Mouse (Mus musculus): ENCODE results near the gene Cyth4. TPM values are rescaled to one million over a fixed set of nuclear protein-coding genes. Genes with fewer than 3 reads are reported as not detected.

Cyth4 gene
- polyA plus RNA-seq, 1 experiment from 2014 or later: 14.5 TPM

GRCm38 (mm10) chr15:78643633-78644032 is 46.8 kb downstream of the Cyth4 start:
- no peaks in the 10 kb centered on the region for H3K4me1 ChIP-seq (ENCODE audit: insufficient read depth, low read depth, low read length)
- H3K4me2 ChIP-seq (replicated peaks; ENCODE audit: low read depth, low read length): no peak overlapping the region
- no peaks in the 10 kb centered on the region for H3K9me3 ChIP-seq (ENCODE audit: low read length)
- DNase-seq (ENCODE audit: low spot score) (no peak), ATAC-seq (no peak)
- H3K36me3 ChIP-seq (ENCODE audit: insufficient read depth, low read length): no peaks in the 10 kb centered on the region
- WGBS: 12% methylated on average over 6 of the region's 6 CpGs
- no peak overlapping the region for H3K27ac ChIP-seq (ENCODE audit: low read length)
- TF ChIP-seq CTCF (IDR thresholded peaks at IDR 0.05) (no peak), EP300 (IDR thresholded peaks at IDR 0.05) (no peak)
- no peak overlapping the region for H3K9ac ChIP-seq (replicated peaks; ENCODE audit: low read depth)
- no peaks in the 10 kb centered on the region for H3K27me3 ChIP-seq (replicated peaks; ENCODE audit: insufficient read depth, low read length)
- H3K4me3 ChIP-seq (ENCODE audit: low read depth, low read length): no peak overlapping the region

GRCm38 (mm10) chr15:78644606-78645005 is 47.8 kb downstream of the Cyth4 start:
- 38% methylated on average over 8 of the region's 8 CpGs for WGBS

GRCm38 (mm10) chr15:78647746-78648145 is 50.9 kb downstream of the Cyth4 start:
- no peaks in the 10 kb centered on the region for H3K9me3 ChIP-seq (ENCODE audit: low read length)
- H3K27ac ChIP-seq (ENCODE audit: low read length): no peak overlapping the region
- H3K4me1 ChIP-seq (ENCODE audit: insufficient read depth, low read depth, low read length): no peaks in the 10 kb centered on the region
- no peak overlapping the region for H3K9ac ChIP-seq (replicated peaks; ENCODE audit: low read depth)
- ATAC-seq (no peak), DNase-seq (ENCODE audit: low spot score) (no peak)
- H3K36me3 ChIP-seq (ENCODE audit: insufficient read depth, low read length): no peaks in the 10 kb centered on the region
- H3K4me2 ChIP-seq (replicated peaks; ENCODE audit: low read depth, low read length): no peak overlapping the region
- no peaks in the 10 kb centered on the region for H3K27me3 ChIP-seq (replicated peaks; ENCODE audit: insufficient read depth, low read length)
- H3K4me3 ChIP-seq (ENCODE audit: low read depth, low read length): no peak overlapping the region
- TF ChIP-seq EP300 (IDR thresholded peaks at IDR 0.05): no peak
- no peak for TF ChIP-seq CTCF (IDR thresholded peaks at IDR 0.05)
- WGBS: 71% methylated on average over 4 of the region's 4 CpGs

More at GRCm38 (mm10) chr15:78644606-78645005, 47.8 kb downstream of the Cyth4 start:
- no peak overlapping the region for H3K27ac ChIP-seq (ENCODE audit: low read length)
- no peaks in the 10 kb centered on the region for H3K27me3 ChIP-seq (replicated peaks; ENCODE audit: insufficient read depth, low read length)
- H3K9ac ChIP-seq (replicated peaks; ENCODE audit: low read depth): no peak overlapping the region
- TF ChIP-seq EP300 (IDR thresholded peaks at IDR 0.05): no peak
- TF ChIP-seq CTCF (IDR thresholded peaks at IDR 0.05): no peak
- no peaks in the 10 kb centered on the region for H3K4me1 ChIP-seq (ENCODE audit: insufficient read depth, low read depth, low read length)
- no peak overlapping the region for H3K4me2 ChIP-seq (replicated peaks; ENCODE audit: low read depth, low read length)
- no peak overlapping the region for H3K4me3 ChIP-seq (ENCODE audit: low read depth, low read length)
- H3K36me3 ChIP-seq (ENCODE audit: insufficient read depth, low read length): no peaks in the 10 kb centered on the region
- DNase-seq (ENCODE audit: low spot score) (no peak), ATAC-seq (no peak)
- H3K9me3 ChIP-seq (ENCODE audit: low read length): no peaks in the 10 kb centered on the region

GRCm38 (mm10) chr15:78651169-78651568 is 54.3 kb downstream of the Cyth4 start:
- 40% methylated on average over 4 of the region's 4 CpGs for WGBS

GRCm38 (mm10) chr15:78664268-78664667 is 67.4 kb downstream of the Cyth4 start:
- peak; percentile 16 for DNase-seq (ENCODE audit: low spot score)
- Histone ChIP-seq H3K4me1 (ENCODE audit: insufficient read depth, low read depth, low read length) (no peaks in the 10 kb centered on the region), H3K27ac (ENCODE audit: low read length) (no peak overlapping the region), H3K4me2 (replicated peaks; ENCODE audit: low read depth, low read length) (no peak overlapping the region), H3K9me3 (ENCODE audit: low read length) (no peaks in the 10 kb centered on the region), H3K27me3 (replicated peaks; ENCODE audit: insufficient read depth, low read length) (no peaks in the 10 kb centered on the region), H3K4me3 (ENCODE audit: low read depth, low read length) (no peak overlapping the region), H3K36me3 (ENCODE audit: insufficient read depth, low read length) (no peaks in the 10 kb centered on the region), H3K9ac (replicated peaks; ENCODE audit: low read depth) (no peak overlapping the region)
- peak; percentile 55 for ATAC-seq
- WGBS: 53% methylated on average over 5 of the region's 5 CpGs
- no peak for TF ChIP-seq EP300 (IDR thresholded peaks at IDR 0.05)
- TF ChIP-seq CTCF (IDR thresholded peaks at IDR 0.05): no peak

More at GRCm38 (mm10) chr15:78651169-78651568, 54.3 kb downstream of the Cyth4 start:
- no peak for TF ChIP-seq CTCF (IDR thresholded peaks at IDR 0.05)
- no peak for TF ChIP-seq EP300 (IDR thresholded peaks at IDR 0.05)
- Histone ChIP-seq H3K4me1 (ENCODE audit: insufficient read depth, low read depth, low read length) (no peaks in the 10 kb centered on the region), H3K9ac (replicated peaks; ENCODE audit: low read depth) (no peak overlapping the region), H3K27me3 (replicated peaks; ENCODE audit: insufficient read depth, low read length) (no peaks in the 10 kb centered on the region), H3K4me3 (ENCODE audit: low read depth, low read length) (no peak overlapping the region), H3K27ac (ENCODE audit: low read length) (no peak overlapping the region), H3K9me3 (ENCODE audit: low read length) (no peaks in the 10 kb centered on the region), H3K36me3 (ENCODE audit: insufficient read depth, low read length) (no peaks in the 10 kb centered on the region), H3K4me2 (replicated peaks; ENCODE audit: low read depth, low read length) (no peak overlapping the region)
- no peak for DNase-seq (ENCODE audit: low spot score)
- ATAC-seq: no peak

GRCm38 (mm10) chr15:78669221-78669871 is 72.5 kb downstream of the Cyth4 start:
- Histone ChIP-seq H3K9me3 (ENCODE audit: low read length) (no peaks in the 10 kb centered on the region), H3K27ac (ENCODE audit: low read length) (no peak overlapping the region), H3K4me1 (ENCODE audit: insufficient read depth, low read depth, low read length) (no peaks in the 10 kb centered on the region), H3K27me3 (replicated peaks; ENCODE audit: insufficient read depth, low read length) (peaks cover 28% of the 10 kb centered on the region), H3K4me2 (replicated peaks; ENCODE audit: low read depth, low read length) (no peak overlapping the region), H3K9ac (replicated peaks; ENCODE audit: low read depth) (no peak overlapping the region), H3K36me3 (ENCODE audit: insufficient read depth, low read length) (no peaks in the 10 kb centered on the region), H3K4me3 (ENCODE audit: low read depth, low read length) (no peak overlapping the region)
- WGBS: 28% methylated on average over 10 of the region's 10 CpGs
- ATAC-seq (peak; percentile 53), DNase-seq (ENCODE audit: low spot score) (peak; percentile 21)
- TF ChIP-seq CTCF (IDR thresholded peaks at IDR 0.05) (no peak), EP300 (IDR thresholded peaks at IDR 0.05) (no peak)
